Mouse (Mus musculus): ENCODE results near the gene 6430571L13Rik. TPM values are rescaled to one million over a fixed set of nuclear protein-coding genes. Genes with fewer than 3 reads are reported as not detected.

6430571L13Rik gene
- polyA plus RNA-seq, 1 experiment from 2014 or later: 2.0 TPM

DNA sequence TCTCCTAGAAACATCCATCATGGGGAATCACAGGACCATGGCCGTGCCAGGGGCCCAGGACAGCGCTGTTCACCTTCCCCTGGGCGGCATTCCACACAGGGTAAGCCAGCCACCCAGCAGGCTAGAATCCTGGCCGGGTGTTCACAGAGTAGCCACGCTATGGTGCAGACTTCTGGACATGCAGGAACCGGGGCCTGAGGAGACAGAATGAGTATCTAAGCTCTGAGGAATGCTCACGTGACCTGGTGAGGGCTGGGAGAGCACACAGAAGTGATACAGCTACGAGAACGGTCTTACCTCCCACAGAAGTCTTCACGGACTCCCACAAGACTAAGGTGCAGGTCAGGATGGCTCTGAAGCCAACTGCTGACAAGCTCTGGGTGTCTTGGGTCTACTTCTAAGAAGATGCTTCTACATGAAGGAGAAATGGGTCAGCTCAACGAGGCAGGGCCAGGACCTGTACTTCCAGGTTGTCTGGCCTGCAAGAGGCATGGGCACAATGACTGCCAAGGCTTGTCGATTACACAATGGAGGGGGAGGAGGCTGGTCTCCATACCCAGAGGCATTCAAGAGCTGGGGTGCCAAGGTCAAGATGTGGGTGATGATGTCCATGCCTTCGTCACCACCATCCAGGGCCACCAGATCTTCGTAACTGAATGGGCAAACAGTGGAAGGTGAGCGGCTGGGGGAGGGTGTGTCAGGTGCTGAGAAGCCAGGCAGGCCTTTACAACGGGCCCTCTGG lies 12.4 kb upstream of the 6430571L13Rik start:
- no peaks in the 10 kb centered on the region for H3K9me3 ChIP-seq (ENCODE audit: control insufficient read depth, low read length)
- H3K4me2 ChIP-seq: no peak overlapping the region
- ATAC-seq (ENCODE audit: low FRiP score): no peak
- no peak overlapping the region for H3K4me3 ChIP-seq (ENCODE audit: low read depth, low read length)
- no peak for DNase-seq (ENCODE audit: low spot score, missing footprints)
- no peaks in the 10 kb centered on the region; the same call in 1 of the 2 replicates for H3K36me3 ChIP-seq (ENCODE audit: control insufficient read depth, insufficient read depth, low read length)
- H3K27me3 ChIP-seq (ENCODE audit: control insufficient read depth, insufficient read depth, low read length): no peaks in the 10 kb centered on the region
- no peaks in the 10 kb centered on the region for H3K4me1 ChIP-seq (ENCODE audit: control insufficient read depth, insufficient read depth, low read length)
- no peak overlapping the region for H3K9ac ChIP-seq (ENCODE audit: low read length)
- H3K27ac ChIP-seq (ENCODE audit: low read depth, low read length): no peak overlapping the region
- WGBS: 91% methylated on average over 16 of the region's 16 CpGs

GRCm38 (mm10) chr9:107330791-107331190 lies 9.6 kb upstream of the 6430571L13Rik start:
- Histone ChIP-seq H3K4me3 (ENCODE audit: low read depth, low read length) (no peak overlapping the region), H3K9ac (ENCODE audit: low read length) (no peak overlapping the region), H3K4me2 (no peak overlapping the region), H3K36me3 (ENCODE audit: control insufficient read depth, insufficient read depth, low read length) (no peaks in the 10 kb centered on the region; the same call in 1 of the 2 replicates), H3K27ac (ENCODE audit: low read depth, low read length) (no peak overlapping the region), H3K9me3 (ENCODE audit: control insufficient read depth, low read length) (no peaks in the 10 kb centered on the region), H3K4me1 (ENCODE audit: control insufficient read depth, insufficient read depth, low read length) (no peaks in the 10 kb centered on the region), H3K27me3 (ENCODE audit: control insufficient read depth, insufficient read depth, low read length) (no peaks in the 10 kb centered on the region)
- ATAC-seq (ENCODE audit: low FRiP score): no peak
- 85% methylated on average over 6 of the region's 6 CpGs for WGBS
- no peak for DNase-seq (ENCODE audit: low spot score, missing footprints)

- DNase-seq (ENCODE audit: low spot score, missing footprints) (no peak), ATAC-seq (ENCODE audit: low FRiP score) (no peak)
- H3K27me3 ChIP-seq (ENCODE audit: control insufficient read depth, insufficient read depth, low read length): no peaks in the 10 kb centered on the region
- H3K36me3 ChIP-seq (ENCODE audit: control insufficient read depth, insufficient read depth, low read length): no peaks in the 10 kb centered on the region; the same call in 1 of the 2 replicates
- 75% methylated on average over 2 of the region's 2 CpGs for whole genome bisulfite sequencing
- H3K4me3 ChIP-seq (ENCODE audit: low read depth, low read length): no peak overlapping the region
- no peak overlapping the region for H3K9ac ChIP-seq (ENCODE audit: low read length)
- H3K9me3 ChIP-seq (ENCODE audit: control insufficient read depth, low read length): no peaks in the 10 kb centered on the region
- H3K4me1 ChIP-seq (ENCODE audit: control insufficient read depth, insufficient read depth, low read length): peaks cover 3% of the 10 kb centered on the region; the same call in 1 of the 2 replicates
- H3K4me2 ChIP-seq: no peak overlapping the region
- H3K27ac ChIP-seq (ENCODE audit: low read depth, low read length): no peak overlapping the region
Observed at GRCm38 (mm10) chr9:107333686-107334085, 6.7 kb upstream of the 6430571L13Rik start.

- no peak overlapping the region for H3K4me2 ChIP-seq
- H3K9ac ChIP-seq (ENCODE audit: low read length): no peak overlapping the region
- no peak for DNase-seq (ENCODE audit: low spot score, missing footprints)
- H3K27me3 ChIP-seq (ENCODE audit: control insufficient read depth, insufficient read depth, low read length): no peaks in the 10 kb centered on the region
- H3K9me3 ChIP-seq (ENCODE audit: control insufficient read depth, low read length): no peaks in the 10 kb centered on the region
- H3K27ac ChIP-seq (ENCODE audit: low read depth, low read length): no peak overlapping the region
- ATAC-seq (ENCODE audit: low FRiP score): no peak
- peaks cover 3% of the 10 kb centered on the region; the same call in 1 of the 2 replicates for H3K4me1 ChIP-seq (ENCODE audit: control insufficient read depth, insufficient read depth, low read length)
- no peaks in the 10 kb centered on the region; the same call in 1 of the 2 replicates for H3K36me3 ChIP-seq (ENCODE audit: control insufficient read depth, insufficient read depth, low read length)
- H3K4me3 ChIP-seq (ENCODE audit: low read depth, low read length): no peak overlapping the region
- 92% methylated on average over 6 of the region's 6 CpGs for WGBS
Observed at GRCm38 (mm10) chr9:107334356-107334755, 6.0 kb upstream of the 6430571L13Rik start.

GRCm38 (mm10) chr9:107335046-107335445 lies 5.4 kb upstream of the 6430571L13Rik start:
- H3K36me3 ChIP-seq (ENCODE audit: control insufficient read depth, insufficient read depth, low read length): no peaks in the 10 kb centered on the region; the same call in 1 of the 2 replicates
- ATAC-seq (ENCODE audit: low FRiP score): no peak
- no peak overlapping the region for H3K4me2 ChIP-seq
- H3K4me1 ChIP-seq (ENCODE audit: control insufficient read depth, insufficient read depth, low read length): peaks cover 5% of the 10 kb centered on the region; the same call in 1 of the 2 replicates
- WGBS: 88% methylated on average over 5 of the region's 5 CpGs
- no peak overlapping the region for H3K27ac ChIP-seq (ENCODE audit: low read depth, low read length)
- no peaks in the 10 kb centered on the region for H3K9me3 ChIP-seq (ENCODE audit: control insufficient read depth, low read length)
- DNase-seq (ENCODE audit: low spot score, missing footprints): no peak
- H3K4me3 ChIP-seq (ENCODE audit: low read depth, low read length): no peak overlapping the region
- no peaks in the 10 kb centered on the region for H3K27me3 ChIP-seq (ENCODE audit: control insufficient read depth, insufficient read depth, low read length)
- H3K9ac ChIP-seq (ENCODE audit: low read length): no peak overlapping the region

GRCm38 (mm10) chr9:107335909-107336308 lies 4.5 kb upstream of the 6430571L13Rik start:
- Histone ChIP-seq H3K4me2 (no peak overlapping the region), H3K4me3 (ENCODE audit: low read depth, low read length) (no peak overlapping the region), H3K27ac (ENCODE audit: low read depth, low read length) (no peak overlapping the region), H3K4me1 (ENCODE audit: control insufficient read depth, insufficient read depth, low read length) (peaks cover 7% of the 10 kb centered on the region; the same call in 1 of the 2 replicates), H3K9ac (ENCODE audit: low read length) (no peak overlapping the region), H3K27me3 (ENCODE audit: control insufficient read depth, insufficient read depth, low read length) (no peaks in the 10 kb centered on the region), H3K36me3 (ENCODE audit: control insufficient read depth, insufficient read depth, low read length) (no peaks in the 10 kb centered on the region; the same call in 1 of the 2 replicates), H3K9me3 (ENCODE audit: control insufficient read depth, low read length) (no peaks in the 10 kb centered on the region)
- ATAC-seq (ENCODE audit: low FRiP score): no peak
- WGBS: 9% methylated on average over 5 of the region's 5 CpGs
- DNase-seq (ENCODE audit: low spot score, missing footprints): peak; percentile 91

DNA sequence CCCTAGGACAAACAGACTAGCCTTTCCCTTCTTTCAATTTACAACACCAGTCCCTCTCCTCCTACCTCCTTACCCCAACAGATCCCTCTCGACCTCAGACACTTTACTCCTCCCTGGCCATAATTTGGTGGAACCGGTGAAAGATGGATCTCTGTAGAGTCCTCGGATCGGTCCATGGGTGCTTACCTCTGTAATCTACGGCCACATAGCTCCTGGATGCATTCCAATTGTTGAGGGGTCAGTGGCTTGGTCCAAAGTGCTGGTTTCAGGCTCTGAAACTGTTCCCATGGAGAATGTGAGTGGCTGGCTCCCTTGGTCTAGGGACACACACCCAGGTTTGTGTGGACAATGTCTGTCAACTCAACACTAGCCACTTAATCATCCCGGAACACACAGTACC lies 4.0 kb upstream of the 6430571L13Rik start:
- H3K4me2 ChIP-seq: no peak overlapping the region
- H3K9me3 ChIP-seq (ENCODE audit: control insufficient read depth, low read length): no peaks in the 10 kb centered on the region
- 86% methylated on average over 6 of the region's 6 CpGs for WGBS
- H3K4me1 ChIP-seq (ENCODE audit: control insufficient read depth, insufficient read depth, low read length): peaks cover 9% of the 10 kb centered on the region; the same call in 1 of the 2 replicates
- no peak overlapping the region for H3K9ac ChIP-seq (ENCODE audit: low read length)
- H3K36me3 ChIP-seq (ENCODE audit: control insufficient read depth, insufficient read depth, low read length): no peaks in the 10 kb centered on the region; the same call in 1 of the 2 replicates
- H3K4me3 ChIP-seq (ENCODE audit: low read depth, low read length): no peak overlapping the region
- DNase-seq (ENCODE audit: low spot score, missing footprints) (no peak), ATAC-seq (ENCODE audit: low FRiP score) (no peak)
- no peak overlapping the region for H3K27ac ChIP-seq (ENCODE audit: low read depth, low read length)
- H3K27me3 ChIP-seq (ENCODE audit: control insufficient read depth, insufficient read depth, low read length): peaks cover under 1% of the 10 kb centered on the region; the same call in 1 of the 2 replicates

- DNase-seq (ENCODE audit: low spot score, missing footprints): peak; percentile 97
- Histone ChIP-seq H3K4me1 (ENCODE audit: control insufficient read depth, insufficient read depth, low read length) (peaks cover 9% of the 10 kb centered on the region; the same call in 1 of the 2 replicates), H3K36me3 (ENCODE audit: control insufficient read depth, insufficient read depth, low read length) (no peaks in the 10 kb centered on the region), H3K4me2 (peak within 1 kb of the TSS; percentile 80), H3K27ac (ENCODE audit: low read depth, low read length) (peak within 1 kb of the TSS; percentile 17; the same call in 1 of the 2 replicates), H3K27me3 (ENCODE audit: control insufficient read depth, insufficient read depth, low read length) (peaks cover 2% of the 10 kb centered on the region; the same call in 1 of the 2 replicates), H3K9ac (ENCODE audit: low read length) (peak within 1 kb of the TSS; percentile 85), H3K9me3 (ENCODE audit: control insufficient read depth, low read length) (no peaks in the 10 kb centered on the region), H3K4me3 (ENCODE audit: low read depth, low read length) (peak within 1 kb of the TSS; percentile 55)
- 5% methylated on average over 30 of the region's 30 CpGs for WGBS
- ATAC-seq (ENCODE audit: low FRiP score): peak; percentile 71
Observed at GRCm38 (mm10) chr9:107338172-107338883, 2.1 kb upstream of the 6430571L13Rik start, which contains the start of gene Hemk1. Gene Hemk1, minus strand, starts transcription at chr9:107338350.
